Comparison of ENCODE assay signal across 27 mouse cellular contexts in the genomic region with DNA sequence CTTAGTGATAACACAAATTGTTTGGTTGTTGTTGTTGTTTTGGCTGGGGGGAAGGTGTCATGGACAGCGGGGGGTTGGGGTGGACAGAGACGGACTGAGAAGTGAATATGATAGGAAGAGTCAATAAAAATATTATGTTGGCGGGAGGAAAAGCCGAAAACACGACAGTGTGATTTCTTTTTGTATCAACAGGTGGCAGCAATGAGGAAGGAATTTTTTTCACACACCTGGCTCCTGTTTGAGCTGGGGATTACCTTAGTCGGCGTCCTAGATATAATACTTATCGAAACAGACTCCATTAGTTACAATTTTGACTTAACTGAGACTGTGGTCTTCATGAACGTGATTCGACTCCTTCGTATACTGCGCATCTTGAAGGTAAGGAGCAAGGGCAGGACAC. TPM values are rescaled to one million over a fixed set of nuclear protein-coding genes. Genes with fewer than 3 reads are reported as not detected.
A peak's percentile ranks its signal among the peaks of the same experiment; 100 is the strongest.
DNase-seq lines count a peak whose midpoint lies in the region; ATAC-seq and TF ChIP-seq lines count a peak whose summit lies in the region.
"Had no signal": no experiment of that assay in that cellular context is flagged by ENCODE, and none has a peak within 500 bp of the region (broad histone marks: within the 10 kb centered on the region; RNA-seq: fewer than 3 reads in every experiment).

No protein-coding gene starts in this region.

- H3K9me3 ChIP-seq in intestine, postnatal 0 days (ENCODE audit: control insufficient read depth), result no peaks in the 10 kb centered on the region
- H3K9me3 ChIP-seq in intestine, embryonic 15.5 days, result no peaks in the 10 kb centered on the region
- no peaks in the 10 kb centered on the region for H3K9me3 ChIP-seq in midbrain, embryonic 11.5 days (ENCODE audit: control insufficient read depth, low read length)
- H3K9me3 ChIP-seq in midbrain, embryonic 16.5 days (replicated peaks; ENCODE audit: control insufficient read depth, low read length, poor library complexity, severe bottlenecking), result no peaks in the 10 kb centered on the region
- no peaks in the 10 kb centered on the region for H3K9me3 ChIP-seq in stomach, postnatal 0 days (ENCODE audit: control insufficient read depth, low read length)
- H3K9me3 ChIP-seq: forebrain, embryonic 10.5 days; heart, embryonic 13.5 days; limb, embryonic 10.5 days; liver, embryonic 13.5 days; megakaryocyte, embryonic 14.5 days; neural tube, embryonic 12.5 days had no signal

- H3K4me1 ChIP-seq in intestine, postnatal 0 days (replicated peaks; ENCODE audit: control insufficient read depth, insufficient read depth, low read length), result no peaks in the 10 kb centered on the region
- H3K4me1 ChIP-seq in intestine, embryonic 15.5 days (replicated peaks), result no peaks in the 10 kb centered on the region
- H3K4me1 ChIP-seq in midbrain, embryonic 11.5 days (ENCODE audit: control insufficient read depth, insufficient read depth, low read length), result no peaks in the 10 kb centered on the region
- no peaks in the 10 kb centered on the region for H3K4me1 ChIP-seq in midbrain, embryonic 16.5 days (ENCODE audit: control insufficient read depth, insufficient read depth, low read length)
- no peaks in the 10 kb centered on the region for H3K4me1 ChIP-seq in stomach, postnatal 0 days (replicated peaks; ENCODE audit: control insufficient read depth, insufficient read depth)
- H3K4me1 ChIP-seq: forebrain, embryonic 10.5 days; heart, embryonic 13.5 days; limb, embryonic 10.5 days; neural tube, embryonic 12.5 days had no signal

- DNase-seq in midbrain, embryonic 11.5 days (ENCODE audit: low spot score, missing footprints), result peak; percentile 23
- peak; percentile 10 for DNase-seq in ZHBTc4 (ENCODE audit: low read depth, low spot score)
- peak; percentile 15 for DNase-seq in stomach, postnatal 0 days (ENCODE audit: low spot score)
- no peak for DNase-seq in heart, postnatal 25 days (ENCODE audit: low spot score)
- no peak for DNase-seq in frontal cortex, adult 2 months (ENCODE audit: extremely low spot score in 1 of 2, low spot score in 1 of 2)
- DNase-seq: adrenal gland, adult 2 months; cerebellum, adult 8-10 months; gastrocnemius, adult 2 months; heart, postnatal 36 days; kidney, adult 11 months; kidney, postnatal 14 days; liver, embryonic 13.5 days; right cerebral cortex, postnatal 4 days; thymus, postnatal 4 days had no signal

- H3K27me3 ChIP-seq in intestine, postnatal 0 days (replicated peaks; ENCODE audit: control insufficient read depth, insufficient read depth, low read length), result no peaks in the 10 kb centered on the region
- H3K27me3 ChIP-seq in intestine, embryonic 15.5 days (replicated peaks), result no peaks in the 10 kb centered on the region
- H3K27me3 ChIP-seq in midbrain, embryonic 11.5 days (ENCODE audit: control insufficient read depth, insufficient read depth, low read length), result no peaks in the 10 kb centered on the region
- H3K27me3 ChIP-seq in midbrain, embryonic 16.5 days (ENCODE audit: control insufficient read depth, insufficient read depth, low read depth, low read length), result no peaks in the 10 kb centered on the region
- no peaks in the 10 kb centered on the region for H3K27me3 ChIP-seq in stomach, postnatal 0 days (ENCODE audit: control insufficient read depth, insufficient read depth, low read length)
- H3K27me3 ChIP-seq: heart, embryonic 13.5 days; liver, embryonic 13.5 days; megakaryocyte, embryonic 14.5 days; neural tube, embryonic 12.5 days had no signal

- H3K27ac ChIP-seq in intestine, postnatal 0 days (ENCODE audit: low read depth, low read length), result no peak overlapping the region
- H3K27ac ChIP-seq in intestine, embryonic 15.5 days, result no peak overlapping the region
- H3K27ac ChIP-seq in midbrain, embryonic 11.5 days (ENCODE audit: low read depth, low read length), result no peak overlapping the region
- H3K27ac ChIP-seq in midbrain, embryonic 16.5 days (ENCODE audit: low read length), result no peak overlapping the region
- no peak overlapping the region for H3K27ac ChIP-seq in stomach, postnatal 0 days (replicated peaks)
- H3K27ac ChIP-seq: forebrain, embryonic 10.5 days; gastrocnemius, adult 2 months; heart, embryonic 13.5 days; hindbrain, embryonic 14.5 days; limb, embryonic 10.5 days; liver, embryonic 13.5 days; neural tube, embryonic 12.5 days had no signal

- H3K4me2 ChIP-seq in intestine, postnatal 0 days (replicated peaks; ENCODE audit: low read depth), result no peak overlapping the region
- no peak overlapping the region for H3K4me2 ChIP-seq in intestine, embryonic 15.5 days (replicated peaks)
- H3K4me2 ChIP-seq in midbrain, embryonic 11.5 days, result no peak overlapping the region
- H3K4me2 ChIP-seq in midbrain, embryonic 16.5 days (ENCODE audit: low read length), result no peak overlapping the region
- H3K4me2 ChIP-seq in stomach, postnatal 0 days (replicated peaks; ENCODE audit: low read depth), result no peak overlapping the region
- H3K4me2 ChIP-seq: heart, embryonic 13.5 days; hindbrain, embryonic 14.5 days; liver, embryonic 13.5 days; neural tube, embryonic 12.5 days had no signal

- H3K36me3 ChIP-seq in intestine, postnatal 0 days (ENCODE audit: control insufficient read depth, insufficient read depth), result no peaks in the 10 kb centered on the region
- no peaks in the 10 kb centered on the region for H3K36me3 ChIP-seq in intestine, embryonic 15.5 days
- no peaks in the 10 kb centered on the region for H3K36me3 ChIP-seq in midbrain, embryonic 11.5 days (ENCODE audit: control insufficient read depth, insufficient read depth, low read length)
- no peaks in the 10 kb centered on the region for H3K36me3 ChIP-seq in midbrain, embryonic 16.5 days (ENCODE audit: control insufficient read depth, insufficient read depth, low read length)
- H3K36me3 ChIP-seq in stomach, postnatal 0 days (ENCODE audit: control insufficient read depth, insufficient read depth, low read length), result no peaks in the 10 kb centered on the region
- H3K36me3 ChIP-seq: forebrain, embryonic 10.5 days; heart, embryonic 13.5 days; limb, embryonic 10.5 days; liver, embryonic 13.5 days; neural tube, embryonic 12.5 days had no signal

- intact Hi-C loops in heart, postnatal 25 days (cut with DNase I), result no loop called here

- no peak overlapping the region for H3K4me3 ChIP-seq in intestine, postnatal 0 days (ENCODE audit: low read depth, low read length)
- no peak overlapping the region for H3K4me3 ChIP-seq in intestine, embryonic 15.5 days (replicated peaks)
- no peak overlapping the region for H3K4me3 ChIP-seq in midbrain, embryonic 11.5 days (ENCODE audit: low read depth, low read length)
- H3K4me3 ChIP-seq in midbrain, embryonic 16.5 days (ENCODE audit: low read depth, low read length), result no peak overlapping the region
- H3K4me3 ChIP-seq in stomach, postnatal 0 days (ENCODE audit: low read depth, low read length), result no peak overlapping the region
- H3K4me3 ChIP-seq: forebrain, embryonic 10.5 days; gastrocnemius, adult 2 months; heart, embryonic 13.5 days; limb, embryonic 10.5 days; liver, embryonic 13.5 days; megakaryocyte, embryonic 14.5 days; neural tube, embryonic 12.5 days had no signal

- no peak for TF ChIP-seq EP300 in stomach, postnatal 0 days (optimal IDR thresholded peaks at IDR 0.05)

- peak; percentile 44 for TF ChIP-seq CTCF in intestine, postnatal 0 days (IDR thresholded peaks at IDR 0.05; ENCODE audit: low read depth)
- TF ChIP-seq CTCF in stomach, postnatal 0 days (IDR thresholded peaks at IDR 0.05; ENCODE audit: low read depth), result peak; percentile 55

- ATAC-seq in intestine, postnatal 0 days, result no peak
- no peak for ATAC-seq in intestine, embryonic 15.5 days
- no peak for ATAC-seq in midbrain, embryonic 11.5 days (ENCODE audit: low FRiP score)
- ATAC-seq in midbrain, embryonic 16.5 days, result no peak
- ATAC-seq in stomach, postnatal 0 days (ENCODE audit: low FRiP score, low TSS enrichment), result no peak

- H3K9ac ChIP-seq in intestine, postnatal 0 days (ENCODE audit: low read depth, low read length), result no peak overlapping the region
- H3K9ac ChIP-seq in intestine, embryonic 15.5 days, result no peak overlapping the region
- H3K9ac ChIP-seq in midbrain, embryonic 11.5 days (ENCODE audit: low read length), result no peak overlapping the region
- no peak overlapping the region for H3K9ac ChIP-seq in midbrain, embryonic 16.5 days (ENCODE audit: low read depth, low read length)
- no peak overlapping the region for H3K9ac ChIP-seq in stomach, postnatal 0 days (ENCODE audit: low read length)
- H3K9ac ChIP-seq: heart, embryonic 13.5 days; hindbrain, embryonic 14.5 days; liver, embryonic 13.5 days; neural tube, embryonic 12.5 days had no signal

- 56% methylated on average over 12 of the region's 12 CpGs for WGBS in intestine, postnatal 0 days
- WGBS in intestine, embryonic 15.5 days, result 59% methylated on average over 12 of the region's 12 CpGs
- 61% methylated on average over 12 of the region's 12 CpGs for whole genome bisulfite sequencing in midbrain, embryonic 11.5 days
- WGBS in midbrain, embryonic 16.5 days, result 68% methylated on average over 12 of the region's 12 CpGs
- WGBS in stomach, postnatal 0 days, result 58% methylated on average over 12 of the region's 12 CpGs

RNA-seq across cellular contexts. Expression of gene Gcsam, which starts 30.3 kb away (rescaled TPM):
- 0.16 and 0.17 TPM in 2 replicates for polyA plus RNA-seq in intestine, postnatal 0 days (2015; fragmentation: Nextera tagmentation; extraction: Ambion mirVana)
- polyA plus RNA-seq in intestine, embryonic 15.5 days (2015; fragmentation: Nextera tagmentation; extraction: Ambion mirVana), result 0.10 and 0.14 TPM in 2 replicates
- polyA plus RNA-seq in midbrain, embryonic 11.5 days (2014; fragmentation: Nextera tagmentation; extraction: Ambion mirVana), result 0.14 TPM in 1 of 2 replicates, not detected in the other
- not detected in 2 replicates for polyA plus RNA-seq in midbrain, embryonic 16.5 days (2015; fragmentation: Nextera tagmentation; extraction: Ambion mirVana)
- 0.11 and 0.12 TPM in 2 replicates for polyA plus RNA-seq in stomach, postnatal 0 days (2015; fragmentation: Nextera tagmentation; extraction: Ambion mirVana)
- not detected for total RNA-seq in heart, postnatal 25 days (2021)
- not detected in 2 replicates for polyA plus RNA-seq in frontal cortex, adult 2 months (2012; rRNA removed)
- total RNA-seq: gastrocnemius, adult 2 months; granulocyte monocyte progenitor cell, adult 5-6 weeks; left cerebral cortex, adult 8-10 months; monocyte, adult 5-6 weeks had no signal
- polyA plus RNA-seq: adrenal gland, adult 2 months; heart, embryonic 13.5 days; limb, embryonic 10.5 days had no signal

RNA-seq across cellular contexts. Expression of gene Slc9c1, which starts 44.8 kb away (rescaled TPM):
- polyA plus RNA-seq in intestine, postnatal 0 days (2015; fragmentation: Nextera tagmentation; extraction: Ambion mirVana), result not detected in 2 replicates
- polyA plus RNA-seq in intestine, embryonic 15.5 days (2015; fragmentation: Nextera tagmentation; extraction: Ambion mirVana), result 0.04 TPM in 1 of 2 replicates, not detected in the other
- not detected in 2 replicates for polyA plus RNA-seq in midbrain, embryonic 11.5 days (2014; fragmentation: Nextera tagmentation; extraction: Ambion mirVana)
- not detected in 2 replicates for polyA plus RNA-seq in midbrain, embryonic 16.5 days (2015; fragmentation: Nextera tagmentation; extraction: Ambion mirVana)
- not detected in 2 replicates for polyA plus RNA-seq in stomach, postnatal 0 days (2015; fragmentation: Nextera tagmentation; extraction: Ambion mirVana)
- total RNA-seq in heart, postnatal 25 days (2021), result not detected
- polyA plus RNA-seq in frontal cortex, adult 2 months (2012; rRNA removed), result not detected in 2 replicates
- total RNA-seq: adrenal gland, adult 2 months; gastrocnemius, adult 2 months; granulocyte monocyte progenitor cell, adult 5-6 weeks; heart, postnatal 36 days; left cerebral cortex, adult 8-10 months; monocyte, adult 5-6 weeks had no signal
- polyA plus RNA-seq: adrenal gland, adult 2 months; forebrain, embryonic 10.5 days; heart, embryonic 13.5 days; hindbrain, embryonic 14.5 days; limb, embryonic 10.5 days; liver, embryonic 13.5 days; lung, embryonic 16.5 days; neural tube, embryonic 12.5 days had no signal

RNA-seq across cellular contexts. Expression of gene Gm17783, which starts 48.0 kb away (rescaled TPM):
- 8.0 and 9.8 TPM in 2 replicates for polyA plus RNA-seq in intestine, postnatal 0 days (2015; fragmentation: Nextera tagmentation; extraction: Ambion mirVana)
- polyA plus RNA-seq in intestine, embryonic 15.5 days (2015; fragmentation: Nextera tagmentation; extraction: Ambion mirVana), result 4.5 and 5.6 TPM in 2 replicates
- polyA plus RNA-seq in midbrain, embryonic 11.5 days (2014; fragmentation: Nextera tagmentation; extraction: Ambion mirVana), result not detected in 2 replicates
- not detected in 2 replicates for polyA plus RNA-seq in midbrain, embryonic 16.5 days (2015; fragmentation: Nextera tagmentation; extraction: Ambion mirVana)
- 0.11 TPM in 1 of 2 replicates, not detected in the other for polyA plus RNA-seq in stomach, postnatal 0 days (2015; fragmentation: Nextera tagmentation; extraction: Ambion mirVana)
- not detected for total RNA-seq in heart, postnatal 25 days (2021)
- not detected in 2 replicates for polyA plus RNA-seq in frontal cortex, adult 2 months (2012; rRNA removed)
- total RNA-seq: adrenal gland, adult 2 months; gastrocnemius, adult 2 months; granulocyte monocyte progenitor cell, adult 5-6 weeks; heart, postnatal 36 days; left cerebral cortex, adult 8-10 months; monocyte, adult 5-6 weeks had no signal
- polyA plus RNA-seq: adrenal gland, adult 2 months; forebrain, embryonic 10.5 days; heart, embryonic 13.5 days; hindbrain, embryonic 14.5 days; limb, embryonic 10.5 days; liver, embryonic 13.5 days; neural tube, embryonic 12.5 days had no signal

Comparison
In these comparisons a context has a peak if more than half of its experiments do, and no peak if none do; other contexts are left out.
1. DNase-seq: peak in midbrain, embryonic 11.5 days (single experiment), ZHBTc4 (single experiment) and stomach, postnatal 0 days (single experiment); none in heart, postnatal 25 days (single experiment) and frontal cortex, adult 2 months (0 of 2).